Mouse (Mus musculus) CH12.LX (cell line): ENCODE results near the gene Nxn.

Source experiments
- CHD2 ChIP-seq: IDR thresholded peaks from 2 replicates; pipeline ENCODE4 v1.6.1; 2011; ENCODE audit warnings: low read length, improper control_type of control experiment
- CTCF ChIP-seq, 2 experiments: IDR thresholded peaks in 1 of 2; conservative IDR thresholded peaks in 1 of 2; 2 replicates each; pipeline ENCODE4 v1.5.1; 2011 to 2012; ENCODE audit warnings: low read depth in 2 of 2, low read length in 2 of 2, improper control_type of control experiment in 1 of 2, inconsistent platforms in 1 of 2, mild to moderate bottlenecking in 1 of 2, moderate library complexity in 1 of 2
- EP300 ChIP-seq: IDR thresholded peaks from 2 replicates; pipeline ENCODE4 v1.6.1; 2011; ENCODE audit warnings: low read length, improper control_type of control experiment
- ETS1 ChIP-seq: conservative IDR thresholded peaks from 2 replicates; pipeline ENCODE4 v1.6.1; 2012; ENCODE audit warnings: low read depth, mild to moderate bottlenecking, inconsistent platforms, low read length, improper control_type of control experiment, moderate library complexity
- MAFK ChIP-seq: IDR thresholded peaks from 2 replicates; pipeline ENCODE4 v1.6.1; 2011; ENCODE audit warnings: low read length, improper control_type of control experiment; ENCODE audit not compliant: insufficient replicate concordance
- POLR2A ChIP-seq: IDR thresholded peaks from 2 replicates; pipeline ENCODE4 v1.6.1; 2011; ENCODE audit warnings: low read depth, mild to moderate bottlenecking, improper control_type of control experiment, low read length
- POLR2AphosphoS2 ChIP-seq: IDR thresholded peaks from 2 replicates; pipeline ENCODE4 v1.6.1; 2011; ENCODE audit warnings: low read depth, low read length, improper control_type of control experiment
- UBTF ChIP-seq: IDR thresholded peaks from 2 replicates; pipeline ENCODE4 v1.6.1; 2012; ENCODE audit warnings: low read depth, mild to moderate bottlenecking, inconsistent platforms, low read length, improper control_type of control experiment, moderate library complexity
- USF1 ChIP-seq: IDR thresholded peaks from 2 replicates; pipeline ENCODE4 v1.6.1; 2014; ENCODE audit warnings: low read depth, mild to moderate bottlenecking, inconsistent platforms, low read length, improper control_type of control experiment
- ZKSCAN1 ChIP-seq: IDR thresholded peaks from 2 replicates; pipeline ENCODE4 v1.6.1; 2012; ENCODE audit warnings: low read depth, inconsistent platforms, low read length, improper control_type of control experiment, borderline replicate concordance
- ZMIZ1 ChIP-seq: IDR thresholded peaks from 2 replicates; pipeline ENCODE4 v1.6.1; 2012; ENCODE audit warnings: low read depth, mild to moderate bottlenecking, inconsistent platforms, low read length, improper control_type of control experiment
- ZNF384 ChIP-seq: IDR thresholded peaks from 2 replicates; pipeline ENCODE4 v1.6.1; 2012; ENCODE audit warnings: low read depth, low read length, improper control_type of control experiment, inconsistent platforms

DNA sequence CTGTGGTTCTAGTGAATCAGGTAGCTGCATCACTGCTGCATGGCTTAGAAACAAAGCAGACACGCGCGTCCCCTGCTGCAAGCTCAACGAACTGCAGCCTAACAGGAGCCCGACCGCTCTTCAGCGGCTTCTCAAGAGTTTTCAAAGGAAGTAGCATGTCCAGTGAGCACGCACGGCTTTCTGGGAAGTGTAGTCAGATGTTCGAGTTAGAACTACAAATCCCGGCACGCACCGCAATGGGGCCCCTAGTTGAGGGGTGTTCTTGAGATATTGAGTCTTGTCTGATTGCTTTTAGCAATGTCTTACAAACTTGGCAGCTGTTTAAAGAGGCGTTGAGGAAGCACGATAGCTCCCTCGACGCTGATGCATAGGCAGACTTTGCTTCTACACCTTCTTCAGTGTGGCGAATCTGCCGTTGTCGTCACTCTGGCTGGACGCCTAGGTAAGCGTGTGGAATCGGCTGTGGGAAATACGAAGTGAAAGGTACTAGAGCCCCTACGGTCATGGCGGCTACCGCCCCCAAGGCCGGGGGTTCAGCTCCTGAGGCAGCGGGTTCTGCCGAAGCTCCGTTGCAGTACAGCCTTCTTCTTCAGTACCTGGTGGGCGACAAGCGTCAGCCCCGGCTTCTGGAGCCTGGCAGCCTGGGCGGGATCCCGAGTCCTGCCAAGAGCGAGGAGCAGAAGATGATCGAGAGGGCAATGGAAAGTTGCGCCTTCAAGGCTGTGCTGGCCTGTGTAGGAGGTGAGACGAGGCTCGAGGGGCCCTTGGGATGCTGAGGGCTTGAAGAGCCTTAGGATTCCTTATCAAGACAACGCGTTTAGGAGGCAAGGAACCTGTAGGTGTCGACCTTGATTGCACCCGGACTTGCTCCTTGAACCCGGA, 8.0 kb upstream of the Nxn start, which contains the start of gene Timm22:
- TF ChIP-seq MAFK (no peak), ZMIZ1 (peak; percentile 92), EP300 (no peak), POLR2AphosphoS2 (peak; percentile 62; the same call in 1 of the 2 replicates), ETS1 (no peak), CTCF (conservative IDR thresholded peaks at IDR 0.05 in 1 of 2, IDR thresholded peaks at IDR 0.05 in 1 of 2; ENCODE audit: low read depth in 2 of 2, low read length in 2 of 2) (peak; percentile 99 to 100), CHD2 (peak; percentile 94), POLR2A (peak; percentile 93), USF1 (no peak; the same call in 1 of the 2 replicates), ZNF384 (peak; percentile 33; the same call in 1 of the 2 replicates), ZKSCAN1 (no peak; the same call in 1 of the 2 replicates), UBTF (no peak)
